Mouse (Mus musculus) MEL (cell line): ENCODE measurements around the gene Zfp804a. TPM values are rescaled to one million over a fixed set of nuclear protein-coding genes. Genes with fewer than 3 reads are reported as not detected.

Experiments used
- DNase-seq: peaks from one replicate; pipeline ENCODE4 v3.0.0; 2011; ENCODE audit warnings: low read depth, low spot score
- H3K27ac ChIP-seq: 2 replicates; pipeline ENCODE4 v1.5.1; 2012; ENCODE audit warnings: low read depth, mild to moderate bottlenecking, control low read depth, low read length, moderate library complexity; ENCODE audit not compliant: control insufficient read depth
- H3K27me3 ChIP-seq, 2 experiments: fragments of 150-350 bp in 1 of 2; sonication (generic) in 1 of 2; 2 replicates each; pipeline ENCODE4 v1.6.1; 2012; ENCODE audit warnings: low read length in 2 of 2, mild to moderate bottlenecking in 2 of 2, improper control_type of control experiment in 1 of 2, moderate library complexity in 1 of 2; ENCODE audit not compliant: insufficient read depth in 2 of 2, control insufficient read depth in 1 of 2
- H3K36me3 ChIP-seq, 2 experiments: 2 replicates each; pipeline ENCODE4 v1.6.1; 2012 to 2014; ENCODE audit warnings: low read length in 2 of 2, improper control_type of control experiment in 1 of 2, inconsistent platforms in 1 of 2, mild to moderate bottlenecking in 1 of 2; ENCODE audit not compliant: insufficient read depth in 2 of 2, control insufficient read depth in 1 of 2
- H3K4me1 ChIP-seq, 2 experiments: fragments of 150-350 bp in 1 of 2; sonication (generic) in 1 of 2; 2 replicates each; pipeline ENCODE4 v1.6.1; 2012; ENCODE audit warnings: low read length in 2 of 2, improper control_type of control experiment in 1 of 2, mild to moderate bottlenecking in 1 of 2; ENCODE audit not compliant: insufficient read depth in 2 of 2, control insufficient read depth in 1 of 2
- H3K4me3 ChIP-seq, 2 experiments: fragments of 150-350 bp in 1 of 2; sonication (generic) in 1 of 2; 2 replicates each; pipeline ENCODE4 v1.5.1; 2012; ENCODE audit warnings: low read depth in 2 of 2, low read length in 2 of 2, mild to moderate bottlenecking in 2 of 2, moderate library complexity in 2 of 2, control low read depth in 1 of 2, improper control_type of control experiment in 1 of 2; ENCODE audit not compliant: control insufficient read depth in 1 of 2, insufficient read depth in 1 of 2
- H3K79me2 ChIP-seq: 2 replicates; pipeline ENCODE4 v1.6.1; 2012; ENCODE audit warnings: mild to moderate bottlenecking, low read length, moderate library complexity; ENCODE audit not compliant: control insufficient read depth, poor library complexity, insufficient read depth
- H3K9ac ChIP-seq: 2 replicates; pipeline ENCODE4 v1.6.1; 2012; ENCODE audit warnings: low read depth, mild to moderate bottlenecking, control low read depth, low read length, moderate library complexity; ENCODE audit not compliant: control insufficient read depth, poor library complexity, severe bottlenecking
- H3K9me3 ChIP-seq: fragments of 150-350 bp; sonication (generic); replicated peaks from 2 replicates; pipeline ENCODE4 v1.6.1; 2012; ENCODE audit warnings: mild to moderate bottlenecking, low read length, improper control_type of control experiment, moderate library complexity; ENCODE audit not compliant: insufficient read depth
- BHLHE40 ChIP-seq: IDR thresholded peaks from 2 replicates; pipeline ENCODE4 v1.6.1; 2012; ENCODE audit warnings: low read depth, mild to moderate bottlenecking, inconsistent platforms, low read length, improper control_type of control experiment, borderline replicate concordance
- CHD1 ChIP-seq: IDR thresholded peaks from 2 replicates; pipeline ENCODE4 v1.6.1; 2012; ENCODE audit warnings: low read depth, mild to moderate bottlenecking, inconsistent platforms, low read length, improper control_type of control experiment
- CTCF ChIP-seq, 3 experiments: IDR thresholded peaks in 2 of 3; conservative IDR thresholded peaks in 1 of 3; 2 replicates each; pipeline ENCODE4 v1.5.1; 2011 to 2012; ENCODE audit warnings: low read length in 3 of 3, low read depth in 2 of 3, mild to moderate bottlenecking in 2 of 3, improper control_type of control experiment in 1 of 3, inconsistent platforms in 1 of 3, mixed read lengths in 1 of 3, moderate library complexity in 1 of 3; ENCODE audit not compliant: control insufficient read depth in 1 of 3, insufficient read depth in 1 of 3, poor library complexity in 1 of 3, severe bottlenecking in 1 of 3
- E2F4 ChIP-seq: IDR thresholded peaks from 2 replicates; pipeline ENCODE4 v1.6.1; 2011; ENCODE audit warnings: low read depth, low read length, improper control_type of control experiment, borderline replicate concordance
- ELF1 ChIP-seq: IDR thresholded peaks from 2 replicates; pipeline ENCODE4 v1.6.1; 2014; ENCODE audit warnings: low read depth, mild to moderate bottlenecking, inconsistent platforms, low read length, improper control_type of control experiment, moderate library complexity
- ETS1 ChIP-seq: IDR thresholded peaks from 2 replicates; pipeline ENCODE4 v1.6.1; 2012; ENCODE audit warnings: low read depth, mild to moderate bottlenecking, inconsistent platforms, low read length, improper control_type of control experiment, moderate library complexity
- GATA1 ChIP-seq: IDR thresholded peaks from 2 replicates; pipeline ENCODE4 v1.6.1; 2011; ENCODE audit warnings: low read depth, low read length, improper control_type of control experiment
- KAT2A ChIP-seq: conservative IDR thresholded peaks from 2 replicates; pipeline ENCODE4 v1.6.1; 2012; ENCODE audit warnings: low read depth, low read length, improper control_type of control experiment, inconsistent platforms
- MAZ ChIP-seq: IDR thresholded peaks from 2 replicates; pipeline ENCODE4 v1.6.1; 2012; ENCODE audit warnings: low read depth, mild to moderate bottlenecking, inconsistent platforms, low read length, improper control_type of control experiment
- MEF2A ChIP-seq: IDR thresholded peaks from 2 replicates; pipeline ENCODE4 v1.6.1; 2014; ENCODE audit warnings: low read depth, mild to moderate bottlenecking, inconsistent platforms, low read length, improper control_type of control experiment; ENCODE audit not compliant: poor library complexity, insufficient replicate concordance, severe bottlenecking; ENCODE audit errors: extremely low read depth
- MXI1 ChIP-seq: IDR thresholded peaks from 2 replicates; pipeline ENCODE4 v1.6.1; 2011; ENCODE audit warnings: mild to moderate bottlenecking, low read depth, low read length, improper control_type of control experiment
- MYC ChIP-seq: IDR thresholded peaks from 2 replicates; pipeline ENCODE4 v1.6.1; 2011; ENCODE audit warnings: low read depth, mild to moderate bottlenecking, low read length, improper control_type of control experiment, moderate library complexity
- NELFE ChIP-seq: IDR thresholded peaks from 2 replicates; pipeline ENCODE4 v1.6.1; 2011; ENCODE audit warnings: low read depth, low read length, improper control_type of control experiment
- NRF1 ChIP-seq: IDR thresholded peaks from 2 replicates; pipeline ENCODE4 v1.6.1; 2014; ENCODE audit warnings: low read depth, mild to moderate bottlenecking, inconsistent platforms, low read length, improper control_type of control experiment, moderate library complexity; ENCODE audit not compliant: poor library complexity, insufficient read depth, severe bottlenecking
- POLR2A ChIP-seq, 2 experiments: IDR thresholded peaks; 2 replicates each; pipeline ENCODE4 v1.6.1; 2011 to 2012; ENCODE audit warnings: low read length in 2 of 2, mild to moderate bottlenecking in 2 of 2, control low read depth in 1 of 2, improper control_type of control experiment in 1 of 2, low read depth in 1 of 2, moderate library complexity in 1 of 2; ENCODE audit not compliant: control insufficient read depth in 1 of 2, insufficient read depth in 1 of 2, poor library complexity in 1 of 2
- POLR2AphosphoS5 ChIP-seq: IDR thresholded peaks from 2 replicates; pipeline ENCODE4 v1.6.1; 2012; ENCODE audit warnings: low read depth, borderline replicate concordance, mild to moderate bottlenecking, inconsistent platforms, low read length, moderate library complexity, mixed read lengths
- RCOR1 ChIP-seq: IDR thresholded peaks from 2 replicates; pipeline ENCODE4 v1.6.1; 2012; ENCODE audit warnings: low read depth, mild to moderate bottlenecking, inconsistent platforms, low read length, improper control_type of control experiment
- SIN3A ChIP-seq: IDR thresholded peaks from 2 replicates; pipeline ENCODE4 v1.6.1; 2012; ENCODE audit warnings: low read length, improper control_type of control experiment, inconsistent platforms
- TCF12 ChIP-seq: IDR thresholded peaks from 2 replicates; pipeline ENCODE4 v1.6.1; 2014; ENCODE audit warnings: low read depth, mild to moderate bottlenecking, inconsistent platforms, low read length, improper control_type of control experiment, moderate library complexity
- UBTF ChIP-seq: IDR thresholded peaks from 2 replicates; pipeline ENCODE4 v1.6.1; 2012; ENCODE audit warnings: low read depth, mild to moderate bottlenecking, inconsistent platforms, low read length, improper control_type of control experiment, moderate library complexity, borderline replicate concordance; ENCODE audit not compliant: insufficient read depth
- USF1 ChIP-seq: IDR thresholded peaks from 2 replicates; pipeline ENCODE4 v1.6.1; 2014; ENCODE audit warnings: low read depth, mild to moderate bottlenecking, inconsistent platforms, low read length, improper control_type of control experiment, moderate library complexity
- USF2 ChIP-seq, 2 experiments: IDR thresholded peaks; 2 replicates each; pipeline ENCODE4 v1.6.1; 2011 to 2012; ENCODE audit warnings: improper control_type of control experiment in 2 of 2, low read length in 2 of 2, borderline replicate concordance in 1 of 2, inconsistent platforms in 1 of 2, low read depth in 1 of 2, mild to moderate bottlenecking in 1 of 2; ENCODE audit not compliant: insufficient read depth in 1 of 2
- ZKSCAN1 ChIP-seq: IDR thresholded peaks from 2 replicates; pipeline ENCODE4 v1.6.1; 2012; ENCODE audit warnings: low read depth, mild to moderate bottlenecking, inconsistent platforms, low read length, improper control_type of control experiment, moderate library complexity
- ZMIZ1 ChIP-seq: IDR thresholded peaks from 2 replicates; pipeline ENCODE4 v1.6.1; 2012; ENCODE audit warnings: low read depth, mild to moderate bottlenecking, inconsistent platforms, low read length, improper control_type of control experiment, moderate library complexity
- polyA plus RNA-seq, 2 experiments: library from polyadenylated mRNA; stranded (reverse) in 1 of 2; unstranded in 1 of 2; fragments of >175 nt in 1 of 2; fragments of >200 nt in 1 of 2; gene quantifications; 2 replicates each; pipeline versions ENCODE4 v1.2.1 to v1.2.4; 2012; ENCODE audit warnings: low replicate concordance in 2 of 2, low read depth in 1 of 2; ENCODE audit not compliant: insufficient read length in 2 of 2, insufficient read depth in 1 of 2, missing spikeins in 1 of 2
- total RNA-seq: library from RNA; depleted of rRNA; stranded (reverse); fragments of 300-350 nt; gene quantifications from 2 replicates; pipeline ENCODE4 v1.2.3, GENCODE M21; 2012

Zfp804a gene
- total and polyA plus RNA-seq, 3 experiments, result not detected

DNA sequence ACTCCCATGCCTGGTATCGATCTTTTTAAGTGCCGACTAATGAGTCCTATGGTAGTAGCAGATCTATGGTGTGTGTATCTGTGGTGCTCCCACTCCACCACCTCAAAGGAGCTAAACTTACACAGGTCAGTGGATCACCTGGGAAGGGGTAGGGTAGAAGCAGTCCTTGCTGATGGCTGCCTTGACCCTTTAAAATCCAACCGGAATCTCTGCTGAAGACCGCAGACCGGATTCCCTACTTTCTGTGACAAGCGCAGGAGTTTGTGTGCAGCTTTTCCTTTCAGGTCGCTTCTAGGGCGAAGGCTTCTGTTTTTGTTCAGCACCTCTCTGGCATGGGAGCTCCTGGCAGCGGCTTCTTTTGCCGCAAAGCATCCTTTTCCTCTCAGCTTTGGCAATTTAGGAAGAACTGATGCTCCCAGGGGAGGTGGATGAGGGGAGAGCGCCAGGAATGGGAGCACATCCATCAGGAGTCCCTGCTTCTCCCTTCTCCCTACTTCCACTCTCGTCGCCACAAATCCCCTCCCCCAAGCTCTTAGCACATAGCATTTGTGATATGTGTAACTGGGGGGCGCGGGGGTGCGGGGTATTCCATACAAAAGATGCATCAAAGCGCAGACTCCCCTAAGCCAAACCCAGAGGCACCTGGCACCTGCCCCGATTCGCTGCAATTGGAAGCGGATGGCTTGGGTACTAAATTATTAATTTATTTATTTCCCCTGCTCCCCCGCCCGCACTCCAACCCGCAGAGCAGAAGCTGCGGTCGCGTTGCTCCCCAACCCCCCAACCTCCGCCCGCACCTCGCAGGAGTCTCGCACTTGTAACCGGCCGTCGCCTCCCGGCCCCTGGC, 461 bp upstream of the Zfp804a start:
- Histone ChIP-seq H3K27ac (no peak overlapping the region), H3K4me1 (no peaks in the 10 kb centered on the region), H3K9me3 (no peaks in the 10 kb centered on the region), H3K36me3 (no peaks in the 10 kb centered on the region), H3K4me3 (no peak overlapping the region), H3K79me2 (no peaks in the 10 kb centered on the region), H3K9ac (no peak overlapping the region), H3K27me3 (no peaks in the 10 kb centered on the region)
- no peak for TF ChIP-seq NRF1
- TF ChIP-seq CHD1, result no peak
- no peak for TF ChIP-seq RCOR1
- TF ChIP-seq MEF2A, result no peak
- no peak for TF ChIP-seq BHLHE40
- no peak for TF ChIP-seq MXI1
- no peak for TF ChIP-seq SIN3A
- no peak for TF ChIP-seq MYC
- no peak for TF ChIP-seq TCF12
- TF ChIP-seq KAT2A, result no peak
- no peak for TF ChIP-seq USF2 (IDR thresholded peaks at IDR 0.05; ENCODE audit: borderline replicate concordance in 1 of 2, insufficient read depth in 1 of 2, low read depth in 1 of 2, low read length in 2 of 2)
- no peak for TF ChIP-seq POLR2A (IDR thresholded peaks at IDR 0.05; ENCODE audit: control insufficient read depth in 1 of 2, insufficient read depth in 1 of 2, low read depth in 1 of 2, low read length in 2 of 2, poor library complexity in 1 of 2)
- no peak for TF ChIP-seq MAZ
- no peak for TF ChIP-seq ELF1
- TF ChIP-seq USF1, result no peak
- TF ChIP-seq ZMIZ1, result no peak
- no peak for TF ChIP-seq ETS1
- TF ChIP-seq POLR2AphosphoS5, result no peak
- no peak for DNase-seq

DNA sequence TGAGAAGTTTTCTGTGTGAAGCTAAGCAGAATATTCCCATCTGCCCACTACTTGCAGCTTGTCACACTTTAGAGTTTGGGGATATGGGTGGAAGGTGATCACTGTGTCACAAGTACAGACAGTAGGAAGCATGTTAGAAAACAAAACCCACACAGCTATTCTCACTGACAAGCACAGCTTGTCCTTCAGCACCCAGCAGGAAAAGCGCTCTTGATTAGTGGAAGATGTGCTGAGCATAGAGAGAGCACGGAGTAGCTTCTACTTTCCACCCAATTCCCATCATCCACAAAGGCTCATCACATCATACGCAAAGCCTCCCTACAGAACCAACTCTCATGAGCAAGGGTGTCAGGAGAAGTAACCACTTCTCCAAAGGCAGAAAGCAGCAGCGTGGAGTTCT, 1.4 kb downstream of the Zfp804a start:
- H3K27me3 ChIP-seq, result no peaks in the 10 kb centered on the region
- no peak overlapping the region for H3K4me3 ChIP-seq
- no peak overlapping the region for H3K9ac ChIP-seq
- no peak overlapping the region for H3K27ac ChIP-seq
- H3K4me1 ChIP-seq, result no peaks in the 10 kb centered on the region
- no peaks in the 10 kb centered on the region for H3K36me3 ChIP-seq
- H3K79me2 ChIP-seq, result no peaks in the 10 kb centered on the region
- DNase-seq, result no peak
- no peaks in the 10 kb centered on the region for H3K9me3 ChIP-seq
- TF ChIP-seq BHLHE40 (no peak), CTCF (IDR thresholded peaks at IDR 0.05 in 2 of 3, conservative IDR thresholded peaks at IDR 0.05 in 1 of 3; ENCODE audit: control insufficient read depth in 1 of 3, insufficient read depth in 1 of 3, low read depth in 2 of 3, low read length in 3 of 3, poor library complexity in 1 of 3, severe bottlenecking in 1 of 3) (no peak), NELFE (no peak), KAT2A (no peak), POLR2A (IDR thresholded peaks at IDR 0.05; ENCODE audit: control insufficient read depth in 1 of 2, insufficient read depth in 1 of 2, low read depth in 1 of 2, low read length in 2 of 2, poor library complexity in 1 of 2) (no peak), ETS1 (no peak), E2F4 (no peak), USF2 (IDR thresholded peaks at IDR 0.05; ENCODE audit: borderline replicate concordance in 1 of 2, insufficient read depth in 1 of 2, low read depth in 1 of 2, low read length in 2 of 2) (no peak), RCOR1 (no peak), TCF12 (no peak), ELF1 (no peak), MXI1 (no peak), ZKSCAN1 (no peak), MAZ (no peak), UBTF (no peak), GATA1 (no peak)
- TF ChIP-seq, all 39 proteins: peak for 0
